Mouse (Mus musculus): ENCODE measurements around the gene Grin2b. TPM values are rescaled to one million over a fixed set of nuclear protein-coding genes. Genes with fewer than 3 reads are reported as not detected.
"Not testable (repeated sequence)": the region's sequence is repeated elsewhere in the genome, so short reads cannot be mapped to it uniquely, and the experiment has no call there.

Gene Grin2b
- polyA plus RNA-seq, 1 experiment, result 0.03 TPM

GRCm38 (mm10) chr6:135691561-135691960, 481.8 kb downstream of the Grin2b start:
- no peaks in the 10 kb centered on the region for H3K36me3 ChIP-seq (ENCODE audit: control insufficient read depth, insufficient read depth, low read length, poor library complexity, severe bottlenecking)
- no peak overlapping the region for H3K27ac ChIP-seq (ENCODE audit: insufficient read depth, low read length)
- H3K27me3 ChIP-seq (ENCODE audit: control insufficient read depth, insufficient read depth, low read length, poor library complexity, severe bottlenecking), result no peaks in the 10 kb centered on the region; the same call in 1 of the 2 replicates
- peak; percentile 26 for TF ChIP-seq CTCF (IDR thresholded peaks at IDR 0.05; ENCODE audit: low read depth, low read length)
- TF ChIP-seq POLR2A (IDR thresholded peaks at IDR 0.05; ENCODE audit: insufficient read depth, low read length), result no peak
- no peak for TF ChIP-seq EP300 (IDR thresholded peaks at IDR 0.05; ENCODE audit: insufficient read depth, low read depth, low read length)
- H3K4me1 ChIP-seq (ENCODE audit: control insufficient read depth, insufficient read depth, low read length), result no peaks in the 10 kb centered on the region
- H3K9ac ChIP-seq (ENCODE audit: low read depth, poor library complexity, severe bottlenecking), result no peak overlapping the region
- no peaks in the 10 kb centered on the region; the same call in 1 of the 2 replicates for H3K9me3 ChIP-seq (replicated peaks; ENCODE audit: control insufficient read depth, insufficient read depth, low read length, poor library complexity, severe bottlenecking)
- no peak overlapping the region for H3K4me3 ChIP-seq (ENCODE audit: low read depth, low read length)

GRCm38 (mm10) chr6:135687926-135688325, 485.4 kb downstream of the Grin2b start:
- H3K27ac ChIP-seq (ENCODE audit: insufficient read depth, low read length), result no peak overlapping the region
- no peaks in the 10 kb centered on the region for H3K9me3 ChIP-seq (replicated peaks; ENCODE audit: control insufficient read depth, insufficient read depth, low read length, poor library complexity, severe bottlenecking)
- peaks cover 2% of the 10 kb centered on the region for H3K27me3 ChIP-seq (ENCODE audit: control insufficient read depth, insufficient read depth, low read length, poor library complexity, severe bottlenecking)
- H3K4me3 ChIP-seq (ENCODE audit: low read depth, low read length), result no peak overlapping the region
- H3K9ac ChIP-seq (ENCODE audit: low read depth, poor library complexity, severe bottlenecking), result no peak overlapping the region
- no peaks in the 10 kb centered on the region for H3K36me3 ChIP-seq (ENCODE audit: control insufficient read depth, insufficient read depth, low read length, poor library complexity, severe bottlenecking)
- TF ChIP-seq CTCF (IDR thresholded peaks at IDR 0.05; ENCODE audit: low read depth, low read length), result no peak
- no peak for TF ChIP-seq EP300 (IDR thresholded peaks at IDR 0.05; ENCODE audit: insufficient read depth, low read depth, low read length)
- no peak for TF ChIP-seq POLR2A (IDR thresholded peaks at IDR 0.05; ENCODE audit: insufficient read depth, low read length)
- H3K4me1 ChIP-seq (ENCODE audit: control insufficient read depth, insufficient read depth, low read length), result no peaks in the 10 kb centered on the region

GRCm38 (mm10) chr6:135684206-135684605, 489.1 kb downstream of the Grin2b start:
- no peak overlapping the region for H3K9ac ChIP-seq (ENCODE audit: low read depth, poor library complexity, severe bottlenecking)
- TF ChIP-seq EP300 (IDR thresholded peaks at IDR 0.05; ENCODE audit: insufficient read depth, low read depth, low read length) (no peak), POLR2A (IDR thresholded peaks at IDR 0.05; ENCODE audit: insufficient read depth, low read length) (no peak)
- no peaks in the 10 kb centered on the region for H3K9me3 ChIP-seq (replicated peaks; ENCODE audit: control insufficient read depth, insufficient read depth, low read length, poor library complexity, severe bottlenecking)
- no peaks in the 10 kb centered on the region for H3K36me3 ChIP-seq (ENCODE audit: control insufficient read depth, insufficient read depth, low read length, poor library complexity, severe bottlenecking)
- no peak overlapping the region for H3K4me3 ChIP-seq (ENCODE audit: low read depth, low read length)
- H3K27ac ChIP-seq (ENCODE audit: insufficient read depth, low read length), result no peak overlapping the region
- no peaks in the 10 kb centered on the region for H3K4me1 ChIP-seq (ENCODE audit: control insufficient read depth, insufficient read depth, low read length)
- peaks cover 2% of the 10 kb centered on the region for H3K27me3 ChIP-seq (ENCODE audit: control insufficient read depth, insufficient read depth, low read length, poor library complexity, severe bottlenecking)

GRCm38 (mm10) chr6:135681423-135681822, 491.9 kb downstream of the Grin2b start:
- H3K36me3 ChIP-seq (ENCODE audit: control insufficient read depth, insufficient read depth, low read length, poor library complexity, severe bottlenecking); H3K9me3 ChIP-seq (replicated peaks; ENCODE audit: control insufficient read depth, insufficient read depth, low read length, poor library complexity, severe bottlenecking); H3K4me1 ChIP-seq (ENCODE audit: control insufficient read depth, insufficient read depth, low read length); H3K4me3 ChIP-seq (ENCODE audit: low read depth, low read length); H3K27me3 ChIP-seq (ENCODE audit: control insufficient read depth, insufficient read depth, low read length, poor library complexity, severe bottlenecking); H3K27ac ChIP-seq (ENCODE audit: insufficient read depth, low read length); H3K9ac ChIP-seq (ENCODE audit: low read depth, poor library complexity, severe bottlenecking): not testable (repeated sequence)

- Histone ChIP-seq H3K36me3 (ENCODE audit: control insufficient read depth, insufficient read depth, low read length, poor library complexity, severe bottlenecking) (no peaks in the 10 kb centered on the region), H3K9me3 (replicated peaks; ENCODE audit: control insufficient read depth, insufficient read depth, low read length, poor library complexity, severe bottlenecking) (no peaks in the 10 kb centered on the region), H3K4me1 (ENCODE audit: control insufficient read depth, insufficient read depth, low read length) (no peaks in the 10 kb centered on the region), H3K27ac (ENCODE audit: insufficient read depth, low read length) (no peak overlapping the region), H3K4me3 (ENCODE audit: low read depth, low read length) (no peak overlapping the region), H3K27me3 (ENCODE audit: control insufficient read depth, insufficient read depth, low read length, poor library complexity, severe bottlenecking) (no peaks in the 10 kb centered on the region), H3K9ac (ENCODE audit: low read depth, poor library complexity, severe bottlenecking) (no peak overlapping the region)
- TF ChIP-seq EP300 (IDR thresholded peaks at IDR 0.05; ENCODE audit: insufficient read depth, low read depth, low read length) (no peak), CTCF (IDR thresholded peaks at IDR 0.05; ENCODE audit: low read depth, low read length) (no peak), POLR2A (IDR thresholded peaks at IDR 0.05; ENCODE audit: insufficient read depth, low read length) (no peak)
Measured at GRCm38 (mm10) chr6:135680105-135680710, 493.1 kb downstream of the Grin2b start.

GRCm38 (mm10) chr6:135674380-135674779, 498.9 kb downstream of the Grin2b start:
- H3K27me3 ChIP-seq (ENCODE audit: control insufficient read depth, insufficient read depth, low read length, poor library complexity, severe bottlenecking), result no peaks in the 10 kb centered on the region
- H3K27ac ChIP-seq (ENCODE audit: insufficient read depth, low read length), result no peak overlapping the region
- H3K4me3 ChIP-seq (ENCODE audit: low read depth, low read length), result no peak overlapping the region
- TF ChIP-seq POLR2A (IDR thresholded peaks at IDR 0.05; ENCODE audit: insufficient read depth, low read length) (no peak), CTCF (IDR thresholded peaks at IDR 0.05; ENCODE audit: low read depth, low read length) (no peak), EP300 (IDR thresholded peaks at IDR 0.05; ENCODE audit: insufficient read depth, low read depth, low read length) (no peak)
- no peak overlapping the region for H3K9ac ChIP-seq (ENCODE audit: low read depth, poor library complexity, severe bottlenecking)
- no peaks in the 10 kb centered on the region for H3K36me3 ChIP-seq (ENCODE audit: control insufficient read depth, insufficient read depth, low read length, poor library complexity, severe bottlenecking)
- H3K9me3 ChIP-seq (replicated peaks; ENCODE audit: control insufficient read depth, insufficient read depth, low read length, poor library complexity, severe bottlenecking), result no peaks in the 10 kb centered on the region
- no peaks in the 10 kb centered on the region for H3K4me1 ChIP-seq (ENCODE audit: control insufficient read depth, insufficient read depth, low read length)
